ENCODE assay signal across 10 mouse cellular contexts in the genomic region with DNA sequence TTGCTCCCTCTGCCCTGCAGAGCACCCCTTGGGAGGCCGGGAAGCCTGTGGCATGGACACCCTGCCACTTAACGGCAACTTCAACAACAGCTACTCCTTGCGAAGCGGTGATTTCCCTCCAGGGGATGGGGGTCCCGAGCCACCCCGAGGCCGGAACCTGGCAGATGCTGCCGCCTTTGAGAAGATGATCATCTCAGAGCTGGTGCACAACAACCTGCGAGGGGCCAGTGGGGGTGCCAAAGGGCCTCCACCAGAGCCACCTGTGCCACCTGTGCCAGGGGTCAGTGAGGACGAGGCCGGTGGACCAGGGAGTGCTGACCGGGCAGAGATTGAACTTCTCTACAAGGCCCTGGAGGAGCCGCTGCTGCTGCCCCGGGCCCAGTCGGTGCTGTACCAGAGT.
"Had no signal": no experiment of that assay in that cellular context is flagged by ENCODE, and none has a peak within 500 bp of the region (broad histone marks: within the 10 kb centered on the region; RNA-seq: fewer than 3 reads in every experiment).

No protein-coding gene starts in this region.

- DNase-seq: kidney, adult 2 months; kidney, postnatal 14 days; layer of hippocampus, postnatal 36 days; left cerebral cortex, postnatal 4 days; lung, adult 18-20 months; midbrain, embryonic 14.5 days; right cerebral cortex, adult 18-20 months; right cerebral cortex, postnatal 25 days; thymus, adult 18-20 months; thymus, postnatal 14 days had no signal
